Mouse (Mus musculus): ENCODE measurements around the gene Tmem132c.

Gene Tmem132c

GRCm38 (mm10) chr5:127487190-127487589 lies 245.6 kb downstream of the Tmem132c start:
- DNase-seq (ENCODE audit: low read depth, low spot score), result no peak

- DNase-seq (ENCODE audit: low read depth, low spot score), result no peak
These were observed 247.1 kb downstream of the Tmem132c start for GRCm38 (mm10) chr5:127488666-127489065.

DNA sequence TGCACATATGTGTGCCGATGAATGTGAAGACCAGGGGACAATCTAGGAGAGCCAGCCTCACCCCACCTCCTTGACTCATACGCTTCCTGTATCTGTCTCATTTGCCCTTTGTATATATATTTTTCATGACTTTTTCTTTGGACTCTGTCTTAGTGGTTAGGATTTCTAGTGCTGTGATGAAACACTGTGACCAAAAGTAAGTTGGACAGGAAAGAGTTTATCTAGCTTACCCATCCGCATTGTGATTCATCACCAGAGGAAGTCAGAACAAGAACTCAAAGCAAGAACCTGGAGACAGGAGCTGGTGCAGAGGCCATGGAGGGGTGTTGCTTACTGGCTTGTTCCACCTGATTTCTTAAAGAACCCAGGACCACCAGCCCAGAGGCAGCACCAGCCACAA lies 250.1 kb downstream of the Tmem132c start:
- no peak for DNase-seq (ENCODE audit: low read depth, low spot score)

DNA sequence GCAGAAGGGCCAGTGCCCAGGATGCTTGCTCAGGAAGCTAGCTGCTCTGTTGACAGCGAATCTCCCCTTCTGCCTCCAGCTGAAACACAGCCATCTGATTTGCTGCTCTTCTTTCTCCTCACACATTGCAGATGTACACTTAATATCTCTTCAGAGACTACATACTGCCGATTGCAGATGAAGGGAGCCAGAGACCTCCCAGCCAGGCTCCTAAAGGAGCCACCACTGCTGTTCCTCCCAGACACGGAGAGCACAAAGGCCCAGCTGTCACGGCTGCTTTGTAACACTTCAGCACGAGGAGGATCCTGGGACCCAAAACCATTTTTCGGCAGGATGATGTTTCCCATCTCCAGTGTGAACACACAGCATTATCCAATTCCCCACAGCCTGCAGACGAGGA lies 255.3 kb downstream of the Tmem132c start:
- DNase-seq (ENCODE audit: low read depth, low spot score), result no peak

- no peak for DNase-seq (ENCODE audit: low read depth, low spot score)
These were observed 257.7 kb downstream of the Tmem132c start for GRCm38 (mm10) chr5:127499151-127499827.

- no peak for DNase-seq (ENCODE audit: low read depth, low spot score)
These were observed 261.2 kb downstream of the Tmem132c start for GRCm38 (mm10) chr5:127502838-127503237.

- no peak for DNase-seq (ENCODE audit: low read depth, low spot score)
These were observed 264.1 kb downstream of the Tmem132c start for GRCm38 (mm10) chr5:127505697-127506096.

- DNase-seq (ENCODE audit: low read depth, low spot score), result no peak
These were observed 270.0 kb downstream of the Tmem132c start for GRCm38 (mm10) chr5:127511653-127512052.

DNA sequence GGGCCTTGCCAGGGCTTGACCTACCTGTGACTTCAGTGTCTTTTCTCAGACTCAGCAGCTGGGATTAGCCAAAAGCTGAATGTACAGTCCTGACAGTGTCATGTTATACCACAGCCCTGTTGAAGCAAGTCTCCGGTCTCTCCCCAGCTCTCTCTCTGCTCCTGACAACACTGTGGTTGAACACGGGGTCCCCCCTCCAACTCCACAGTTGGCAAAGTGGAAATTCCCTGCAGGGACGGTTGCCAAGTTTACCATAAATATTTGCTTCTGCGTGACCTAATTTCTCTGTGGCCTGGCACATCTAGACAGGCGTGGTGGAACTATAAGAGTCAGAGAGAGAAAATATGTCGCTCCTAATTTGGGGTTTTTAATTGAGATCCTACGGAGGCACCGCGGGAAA lies 274.4 kb downstream of the Tmem132c start:
- no peak for DNase-seq (ENCODE audit: low read depth, low spot score)

GRCm38 (mm10) chr5:127522744-127523476 lies 281.3 kb downstream of the Tmem132c start:
- DNase-seq (ENCODE audit: low read depth, low spot score), result no peak

DNA sequence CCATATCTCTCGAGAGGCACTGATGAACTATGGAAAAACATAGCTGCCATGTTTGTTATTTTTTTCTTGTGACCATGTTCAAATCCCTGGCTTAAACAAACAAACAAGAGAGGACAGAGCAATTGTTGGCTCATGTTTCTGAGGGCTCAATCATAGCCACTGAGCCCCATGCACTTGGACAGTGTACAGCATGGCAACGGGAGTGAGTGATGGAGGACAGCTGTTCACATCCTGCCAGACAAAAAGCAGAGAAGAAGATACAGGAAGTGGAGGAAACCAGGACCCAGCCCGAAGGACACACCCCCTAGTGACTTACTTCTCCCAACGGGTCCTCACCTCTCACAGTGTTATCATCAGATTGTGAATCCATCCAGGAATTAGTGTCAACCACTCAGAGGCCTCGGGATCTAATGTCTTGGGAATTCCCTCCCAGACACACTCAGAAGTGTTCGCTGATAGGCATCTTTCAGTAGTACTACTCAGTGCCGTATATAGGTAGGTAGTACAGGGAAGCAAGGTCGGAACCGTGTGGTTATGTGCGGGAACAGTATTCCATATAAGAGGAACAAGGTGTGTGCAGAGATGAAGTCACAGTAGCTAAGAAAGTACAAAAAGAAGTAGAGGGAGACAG lies 285.9 kb downstream of the Tmem132c start:
- no peak for DNase-seq (ENCODE audit: low read depth, low spot score)

DNA sequence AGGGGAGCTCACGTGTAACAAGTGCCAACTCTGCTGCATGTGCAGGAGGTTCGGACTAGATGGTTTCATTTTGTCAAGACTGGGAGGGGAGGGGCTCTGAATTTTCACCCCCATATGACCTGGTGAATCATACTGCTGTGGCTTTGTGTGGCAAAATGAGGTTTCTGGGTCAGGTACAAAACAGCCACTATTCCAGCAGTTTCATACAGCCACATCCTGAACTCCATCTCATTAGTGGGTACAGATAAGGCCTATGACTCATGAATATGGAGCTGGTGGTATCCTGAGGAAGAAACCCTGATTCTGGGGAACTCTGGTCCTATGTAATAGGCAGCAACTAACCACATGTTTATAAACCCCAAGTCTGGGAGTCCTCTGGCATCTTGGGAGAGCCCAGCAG lies 295.9 kb downstream of the Tmem132c start:
- no peak for DNase-seq (ENCODE audit: low read depth, low spot score)

DNA sequence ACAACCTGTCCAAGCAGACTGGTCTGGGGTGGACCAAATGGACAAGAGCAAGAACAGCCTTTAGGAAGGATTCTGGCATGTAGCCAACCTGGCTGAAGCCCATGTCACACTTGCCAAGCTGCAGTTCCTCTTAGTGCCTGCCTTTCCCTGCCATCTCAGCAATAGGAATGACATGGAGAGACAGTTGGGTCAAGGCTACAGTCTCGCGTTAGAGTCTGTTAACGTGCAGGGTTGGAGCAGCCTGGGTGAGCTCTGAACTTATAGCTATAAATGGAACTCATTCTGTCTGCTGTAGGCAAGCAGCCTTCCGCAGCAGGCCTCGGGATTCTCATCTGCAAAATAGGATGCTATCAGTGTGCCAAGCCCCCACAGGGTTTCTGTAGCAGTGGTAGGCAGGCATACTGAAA lies 305.0 kb downstream of the Tmem132c start:
- DNase-seq (ENCODE audit: low read depth, low spot score), result no peak

DNA sequence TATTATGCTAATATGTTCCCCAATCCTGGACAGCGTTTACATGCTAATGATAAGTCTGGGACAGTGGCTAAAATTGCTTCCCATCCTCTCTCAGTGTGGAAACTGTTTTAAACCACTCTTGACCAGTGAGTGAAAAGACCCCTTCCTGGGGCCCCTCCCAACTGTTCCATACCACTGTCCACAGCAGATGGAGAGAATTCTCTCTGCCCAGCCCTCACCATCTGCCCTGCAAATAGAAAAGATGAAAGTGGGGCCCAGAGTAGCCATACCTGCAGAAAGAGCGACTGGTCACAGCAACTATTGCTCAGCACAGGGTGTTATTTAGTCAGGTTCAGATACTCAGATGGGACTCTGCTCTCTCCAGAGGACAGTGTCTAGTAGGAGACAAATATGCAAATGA lies 306.5 kb downstream of the Tmem132c start:
- no peak for DNase-seq (ENCODE audit: low read depth, low spot score)

DNA sequence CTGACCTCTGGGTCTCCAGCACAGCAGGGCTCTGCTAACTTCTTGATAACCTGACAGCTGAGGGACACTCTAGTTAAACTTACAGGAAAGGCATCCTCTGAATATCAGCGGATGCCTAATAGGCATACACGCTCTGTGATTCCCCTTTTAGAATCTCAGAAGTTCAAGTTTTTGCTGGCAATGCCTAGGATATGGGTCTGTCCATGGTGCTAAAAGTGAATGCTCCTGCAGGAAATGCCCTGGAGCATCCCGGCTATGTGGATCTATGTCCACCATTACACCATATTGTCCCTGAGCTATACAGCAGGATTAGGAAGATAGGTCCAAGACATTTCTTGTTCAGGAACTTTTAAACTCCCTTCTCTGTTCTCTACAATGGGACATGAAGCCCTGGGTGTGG lies 319.5 kb downstream of the Tmem132c start:
- DNase-seq (ENCODE audit: low read depth, low spot score), result no peak

DNA sequence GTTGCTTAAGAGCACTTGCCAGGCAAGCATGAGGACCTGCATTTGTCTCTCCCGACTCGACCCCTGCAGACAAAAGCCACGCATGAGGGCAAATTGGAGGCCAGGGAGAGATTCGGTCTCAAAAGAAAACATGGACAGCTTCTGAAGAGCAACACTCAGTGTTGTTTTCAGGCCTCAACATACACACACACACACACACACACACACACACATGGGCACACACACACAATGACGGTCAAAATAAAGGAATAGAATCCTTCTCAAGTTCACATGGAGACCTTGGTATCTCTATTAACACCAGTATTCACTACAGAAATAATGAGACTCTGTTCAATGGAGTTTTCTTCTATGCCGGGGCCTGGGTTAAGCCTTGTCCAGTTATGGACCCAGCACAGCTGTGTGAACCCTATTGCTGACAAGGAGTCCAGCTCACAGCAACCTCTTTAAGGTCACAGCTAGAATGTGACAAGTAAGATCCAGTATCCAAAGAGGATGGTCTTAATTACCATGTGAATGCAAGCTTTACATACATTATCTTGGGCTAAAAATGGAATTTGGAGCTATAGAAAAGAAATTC lies 325.6 kb downstream of the Tmem132c start:
- DNase-seq (ENCODE audit: low read depth, low spot score), result no peak

- DNase-seq (ENCODE audit: low read depth, low spot score), result no peak
These were observed 335.8 kb downstream of the Tmem132c start for GRCm38 (mm10) chr5:127577419-127577818.

DNA sequence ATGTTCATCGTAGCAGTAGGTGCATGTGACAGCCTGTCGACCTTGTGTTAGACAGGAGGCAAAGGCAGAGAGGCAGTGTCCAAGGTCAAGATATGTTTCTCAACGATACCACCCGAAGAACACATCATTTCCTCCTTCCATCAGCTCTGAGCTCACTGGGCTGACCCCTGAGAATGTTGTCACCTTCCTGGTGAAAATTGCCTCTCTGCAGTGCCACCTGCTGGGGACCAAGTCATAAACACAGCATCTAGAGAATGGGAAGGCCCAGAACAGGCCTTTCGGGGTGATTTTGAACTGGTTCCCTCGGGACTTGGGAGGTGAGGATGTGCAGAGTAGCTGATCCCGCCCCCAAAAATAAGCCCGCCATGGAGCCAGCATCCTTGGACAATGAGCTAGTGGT lies 342.1 kb downstream of the Tmem132c start:
- DNase-seq (ENCODE audit: low read depth, low spot score), result no peak

DNA sequence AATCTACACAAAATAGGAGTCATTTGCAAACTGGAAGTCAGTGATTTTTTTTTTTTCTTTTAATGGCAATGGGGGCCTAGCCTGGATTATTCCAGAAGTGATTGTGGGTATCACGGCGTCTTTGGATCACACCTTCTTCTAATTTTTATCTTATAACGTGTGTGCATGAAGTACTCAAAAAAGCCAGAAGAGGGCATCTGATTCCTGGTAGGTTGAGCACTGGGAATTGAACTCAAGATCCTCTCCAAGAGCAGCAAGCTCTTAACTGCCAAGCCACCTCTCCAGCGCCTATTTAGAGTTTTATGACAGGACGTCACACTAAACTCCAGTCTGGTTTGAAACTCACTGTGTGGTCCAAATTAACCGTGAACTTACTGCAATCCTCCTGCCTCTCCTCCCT lies 346.2 kb downstream of the Tmem132c start:
- no peak for DNase-seq (ENCODE audit: low read depth, low spot score)

DNA sequence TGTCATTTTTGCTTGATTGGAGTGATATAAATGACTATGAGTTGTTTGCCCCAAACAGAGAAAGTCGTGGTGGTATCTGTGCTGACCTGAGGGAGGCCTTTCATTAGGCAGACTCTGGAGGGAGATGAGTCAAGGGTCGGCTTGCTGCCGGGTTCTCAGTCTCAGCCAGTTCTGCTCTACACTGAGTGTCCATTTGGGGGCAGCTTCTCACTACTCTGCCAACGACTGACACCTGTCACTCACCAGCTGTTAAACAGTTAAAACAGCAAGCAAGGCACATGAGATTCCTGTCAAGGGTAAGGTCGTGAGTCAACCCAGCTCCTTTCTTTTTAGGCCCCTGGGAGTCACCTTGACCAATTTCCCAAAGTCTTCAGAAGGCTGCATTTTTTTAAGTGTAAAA lies 350.8 kb downstream of the Tmem132c start:
- DNase-seq (ENCODE audit: low read depth, low spot score), result no peak

GRCm38 (mm10) chr5:127592854-127593253 lies 351.2 kb downstream of the Tmem132c start:
- DNase-seq (ENCODE audit: low read depth, low spot score), result no peak

DNA sequence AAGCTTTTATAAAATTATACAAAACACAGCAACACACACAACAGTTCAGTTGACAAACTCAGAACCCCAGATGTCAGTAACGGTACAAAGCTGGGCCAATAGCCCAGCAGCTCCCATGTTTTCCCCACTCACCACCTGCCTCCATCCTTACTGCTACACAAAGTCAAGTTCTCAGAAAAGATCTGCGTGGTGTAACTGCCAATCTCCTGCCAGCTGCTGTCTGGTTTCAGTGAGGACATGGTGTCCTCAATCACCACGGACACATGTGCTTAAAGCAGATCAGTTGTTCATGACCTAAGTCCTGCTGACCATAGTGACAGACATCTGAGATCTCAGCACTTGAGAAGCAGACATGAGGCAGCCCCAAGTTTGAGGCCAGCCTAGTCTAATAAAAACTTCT lies 354.1 kb downstream of the Tmem132c start:
- no peak for DNase-seq (ENCODE audit: low read depth, low spot score)

DNA sequence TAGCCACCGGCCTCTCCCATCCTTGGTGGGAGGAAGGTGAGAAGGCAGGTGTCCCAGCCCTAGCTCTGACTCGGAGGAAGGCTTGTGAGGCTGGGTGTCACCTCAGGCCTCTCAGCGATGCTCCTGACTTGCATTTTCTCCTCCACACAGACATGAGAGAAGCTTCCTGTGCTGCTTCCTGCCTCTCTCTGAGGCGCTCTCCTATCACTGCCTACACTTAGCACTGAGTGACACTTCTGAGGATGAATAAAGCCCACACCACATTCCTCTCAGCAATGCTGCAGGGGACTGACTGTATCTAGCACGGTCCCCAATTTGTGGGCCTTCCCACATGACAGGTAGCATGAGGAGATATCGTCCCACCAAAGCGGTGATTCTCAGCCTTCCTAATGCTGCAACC lies 355.3 kb downstream of the Tmem132c start:
- no peak for DNase-seq (ENCODE audit: low read depth, low spot score)

Data from c-Kit-negative CD71-positive TER-119-positive erythroid progenitor cells, embryonic 14.5 days (primary cell).